Mouse (Mus musculus): ENCODE data around the gene AC109138.7.

Gene AC109138.7

DNA sequence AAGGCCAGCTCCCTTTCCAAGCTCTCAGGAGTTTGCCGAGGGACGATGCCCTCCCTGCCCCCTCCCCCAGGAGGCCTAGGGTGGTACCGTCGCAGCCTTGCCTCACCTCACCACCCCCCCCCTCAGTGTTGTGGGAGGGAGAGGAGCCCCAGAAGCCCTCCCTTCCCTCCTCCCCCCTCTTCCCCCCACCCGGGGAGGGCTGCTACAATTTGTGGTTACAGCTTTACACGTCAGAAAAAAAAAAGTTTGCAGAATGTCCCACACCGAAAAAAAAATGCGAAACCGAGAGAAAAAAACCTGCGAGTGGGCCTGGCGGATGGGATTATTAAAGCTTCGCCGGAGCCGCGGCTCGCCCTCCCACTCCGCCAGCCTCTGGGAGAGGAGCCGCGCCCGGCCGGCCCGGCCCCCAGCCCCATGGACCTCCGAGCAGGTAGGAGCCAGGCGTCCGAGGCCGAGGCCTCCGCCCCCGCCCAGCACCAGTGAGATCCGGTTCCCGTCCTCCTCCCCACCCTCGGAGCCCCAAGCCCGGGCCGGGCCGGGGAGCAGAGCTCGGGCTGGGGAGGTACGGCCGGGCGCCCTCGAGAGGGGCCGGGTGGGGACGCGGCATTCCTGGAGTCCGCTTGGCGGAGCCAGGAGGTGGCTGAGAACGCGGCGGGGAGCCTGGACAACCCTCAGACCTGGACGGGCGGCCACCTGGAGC is at the start of gene AC109138.7, which contains the start of gene Clcf1:
AC109138.7 (plus strand) TSS at position 287 of the 700 bp plus-strand sequence.
Clcf1 (plus strand) TSS at position 168 of the 700 bp plus-strand sequence.
- no peak for DNase-seq (ENCODE audit: low spot score in 2 of 2)

DNA sequence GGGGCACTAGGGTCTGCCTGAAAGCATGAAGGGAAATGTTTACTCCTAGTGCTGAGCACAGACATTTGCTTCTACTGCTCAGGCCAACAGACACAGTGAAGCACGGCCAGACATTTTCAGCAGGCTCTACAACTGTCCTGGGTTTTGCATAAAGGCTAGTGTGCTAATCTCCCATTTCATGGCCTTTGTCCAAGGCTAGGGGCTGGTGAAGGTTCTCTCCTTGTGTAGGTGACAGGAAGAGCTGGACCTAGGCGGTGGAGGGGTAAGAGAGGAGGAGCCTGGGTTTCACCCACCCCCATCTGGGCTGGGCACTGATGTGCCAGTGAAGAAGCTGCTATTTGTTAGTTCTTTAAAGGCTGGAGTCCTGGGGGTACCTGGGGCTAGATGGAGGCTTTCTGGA is 49.4 kb upstream of the AC109138.7 start:
- no peak for DNase-seq (ENCODE audit: low spot score in 2 of 2)

DNA sequence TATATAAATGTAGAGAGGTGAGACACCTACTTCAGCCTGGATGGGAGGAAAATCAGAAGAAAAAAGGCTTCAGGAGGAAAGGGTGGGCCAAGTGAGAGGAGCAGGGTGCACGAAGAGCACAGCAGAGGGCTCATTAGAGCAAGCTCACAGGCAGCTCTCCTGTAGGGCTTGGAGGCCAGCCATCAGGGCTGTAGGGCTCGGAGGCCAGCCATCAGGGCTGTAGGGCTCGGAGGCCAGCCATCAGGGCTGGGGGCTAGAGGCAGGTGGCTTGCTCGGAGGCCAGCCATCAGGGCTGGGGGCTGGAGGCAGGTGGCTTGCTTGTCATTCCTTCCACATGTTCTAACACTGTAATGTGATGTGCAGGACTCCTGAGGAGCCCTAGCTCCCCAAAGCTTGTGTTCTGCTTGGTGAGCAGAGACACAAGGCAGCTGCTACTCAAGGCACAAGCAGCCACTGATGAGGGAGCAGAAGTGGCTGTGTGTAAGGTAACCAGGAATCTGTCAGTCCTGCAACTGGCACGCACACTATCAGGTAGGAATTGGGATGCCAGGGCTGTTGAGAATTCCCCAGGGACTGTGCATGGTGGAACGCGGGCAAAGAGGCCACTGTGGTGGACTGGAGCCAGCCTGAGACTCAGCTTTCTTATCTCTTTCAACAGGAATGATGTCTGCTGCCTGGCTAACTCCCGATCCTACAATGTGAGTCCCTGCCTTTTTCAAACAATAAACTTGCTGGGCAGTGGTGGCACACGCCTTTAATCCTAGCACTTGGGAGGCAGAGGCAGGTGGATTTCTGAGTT is 47.3 kb upstream of the AC109138.7 start:
- DNase-seq (ENCODE audit: low spot score in 2 of 2) = no peak

DNA sequence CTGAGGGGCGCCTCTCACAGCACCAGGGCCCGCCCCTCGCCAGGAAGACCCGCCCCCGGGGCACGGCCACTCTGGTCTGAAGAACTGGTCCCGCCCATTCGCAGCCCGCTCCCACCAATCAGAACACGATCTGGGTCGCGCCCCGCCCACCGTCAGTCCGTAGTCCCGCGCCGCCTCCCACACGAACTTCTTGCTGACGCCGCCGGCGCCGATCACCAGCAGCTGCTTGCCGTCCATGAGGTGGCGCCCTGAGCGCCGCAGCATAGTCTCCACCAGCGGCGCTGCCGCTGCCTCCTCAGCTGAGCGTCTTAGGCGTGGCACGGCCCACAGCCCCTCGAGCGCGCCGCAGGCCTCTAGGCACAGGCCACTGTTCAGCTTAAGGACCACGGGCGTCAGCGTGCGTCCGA is 44.8 kb upstream of the AC109138.7 start:
- DNase-seq (ENCODE audit: low spot score in 2 of 2) = peak; percentile 99 to 100

DNA sequence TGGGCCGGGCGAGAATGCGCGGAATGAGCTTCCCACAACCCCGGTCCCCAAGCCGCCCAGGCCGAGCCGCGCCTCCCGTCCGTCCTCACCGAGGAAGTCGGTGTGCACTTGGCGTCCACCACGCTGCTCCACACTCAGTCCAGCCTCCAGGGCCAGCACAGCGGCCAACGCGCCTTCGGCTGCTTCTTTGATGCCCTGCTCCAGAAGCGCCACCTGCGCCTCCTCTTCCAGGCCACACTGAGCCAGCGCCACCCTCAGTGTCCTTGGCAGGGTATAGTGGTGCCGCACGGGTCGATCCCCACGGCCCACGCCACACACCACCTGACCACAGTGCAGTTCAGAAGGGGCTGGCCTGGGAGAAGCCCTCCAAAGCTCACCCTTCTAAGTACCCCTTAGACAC is 44.3 kb upstream of the AC109138.7 start:
- no peak for DNase-seq (ENCODE audit: low spot score in 2 of 2)

DNA sequence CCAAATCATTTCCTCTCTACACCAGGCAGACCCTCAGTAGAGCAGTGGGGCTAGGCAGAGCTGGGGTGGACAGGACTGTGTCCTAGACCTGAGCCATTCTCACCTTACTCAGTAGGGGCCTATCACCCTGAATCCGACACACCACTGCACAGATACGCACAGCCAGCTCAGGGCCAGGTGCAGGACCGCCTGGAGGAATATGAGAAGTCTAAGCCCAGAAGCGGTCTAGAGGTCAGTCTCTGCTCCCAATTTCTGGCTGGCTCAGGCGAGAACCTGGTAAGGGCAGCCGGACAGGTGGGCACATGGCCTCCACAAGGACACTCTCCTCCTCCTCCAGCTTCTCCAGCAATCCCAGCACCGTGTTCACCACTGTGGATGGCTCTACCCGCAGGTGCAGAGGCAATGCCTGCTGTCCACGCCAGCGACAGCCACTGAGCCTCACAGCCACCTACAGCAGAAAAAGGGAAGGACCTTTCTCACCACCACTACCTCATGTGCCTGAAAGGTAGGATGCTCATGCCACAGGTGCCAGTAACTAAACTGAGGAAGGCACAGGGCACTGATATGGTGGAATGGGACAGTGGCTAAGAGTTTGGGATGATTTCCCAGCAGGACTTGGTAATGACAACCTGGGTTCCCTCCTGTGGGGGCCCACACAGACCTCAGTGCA is 43.3 kb upstream of the AC109138.7 start:
- no peak for DNase-seq (ENCODE audit: low spot score in 2 of 2)

DNA sequence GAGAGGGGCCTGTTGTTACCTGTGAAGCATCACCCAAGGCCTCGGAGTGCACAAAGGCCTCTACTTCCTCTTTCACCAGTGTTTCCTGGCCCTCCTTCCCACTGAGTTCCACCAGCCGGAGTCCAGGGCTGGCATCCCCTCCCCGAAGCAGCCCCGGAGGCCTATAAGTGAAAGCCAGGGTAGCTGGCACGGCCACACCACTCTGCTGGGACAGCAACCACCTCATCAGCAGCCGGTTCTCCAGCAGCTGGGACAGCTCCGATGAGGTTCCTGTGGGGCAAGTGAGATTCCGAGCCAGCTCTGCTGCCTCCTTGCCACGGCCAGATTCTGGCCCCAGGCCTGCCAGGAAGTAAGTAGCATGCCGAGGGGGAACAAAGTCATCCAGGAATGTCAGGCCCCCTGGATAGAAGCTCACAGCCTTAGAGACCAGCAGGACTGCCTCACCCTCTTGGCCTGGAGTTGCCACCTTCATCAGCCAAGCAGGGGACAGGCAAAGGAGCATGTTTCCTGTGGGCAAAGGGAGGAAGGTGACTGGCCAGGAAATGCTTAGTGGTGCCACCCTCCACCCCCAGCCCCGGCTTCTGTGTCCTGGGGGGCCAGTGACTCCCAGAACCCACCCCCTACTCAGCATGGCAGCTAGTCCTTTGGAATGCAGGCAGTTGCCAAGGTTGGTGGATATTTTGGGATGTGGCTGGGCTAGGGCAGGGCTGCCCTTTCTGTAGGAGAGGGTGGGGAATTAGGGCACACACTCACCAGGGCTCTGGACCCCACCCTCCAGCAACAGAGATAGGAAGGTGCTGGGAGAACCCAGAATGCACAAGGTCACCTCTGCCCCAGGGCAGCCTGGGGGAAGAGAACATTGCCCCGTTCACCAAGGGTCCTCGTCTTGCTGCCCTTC is 42.5 kb upstream of the AC109138.7 start:
- DNase-seq (ENCODE audit: low spot score in 2 of 2) = no peak

DNA sequence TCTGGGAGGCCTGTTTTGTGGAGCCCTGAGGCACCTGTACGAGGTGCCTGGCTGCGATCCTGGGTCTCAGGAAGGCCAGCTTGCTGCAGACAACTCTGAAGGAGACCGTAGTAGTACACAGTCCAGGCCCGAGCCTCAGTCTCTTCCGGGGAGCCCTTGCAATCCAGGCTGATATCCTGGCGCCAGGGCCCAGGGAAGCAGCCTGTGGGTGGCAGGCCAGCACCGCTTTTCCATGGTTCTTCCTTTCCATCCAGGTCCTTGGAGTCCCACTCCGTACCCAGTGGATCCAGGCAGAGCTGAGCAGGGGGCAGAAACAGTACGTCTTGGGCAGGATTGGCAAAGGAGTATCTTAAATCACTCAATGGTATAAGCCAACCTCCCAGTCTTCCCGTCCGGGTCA is 41.2 kb upstream of the AC109138.7 start:
- no peak for DNase-seq (ENCODE audit: low spot score in 2 of 2)

DNA sequence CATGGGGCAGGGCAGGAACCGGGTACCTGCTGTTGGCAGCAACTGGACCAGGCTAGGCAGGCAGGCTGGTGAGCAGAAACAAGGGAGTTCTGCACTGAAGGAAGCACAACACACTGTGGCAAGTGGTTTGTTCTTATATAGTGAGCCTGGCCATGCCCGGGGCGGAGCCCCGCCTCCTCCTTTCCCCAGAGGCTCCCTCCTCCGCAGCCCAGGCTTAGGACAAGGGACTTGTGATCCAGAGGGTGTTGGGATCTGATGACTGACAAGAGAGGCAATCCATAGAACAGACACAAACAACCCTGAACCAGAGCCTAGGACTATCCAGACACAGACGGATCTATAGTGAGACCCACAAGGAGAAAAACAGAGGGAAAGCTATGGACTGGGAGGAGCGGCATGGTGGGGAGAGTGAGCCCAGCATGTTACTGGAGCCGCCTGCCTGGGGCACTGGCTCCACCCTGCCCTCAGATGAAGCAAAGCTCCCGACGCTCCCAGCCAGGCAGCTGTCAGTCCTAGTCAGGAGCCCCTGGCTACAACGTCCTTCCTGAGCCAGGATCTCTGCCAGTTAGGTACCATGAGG is 38.7 kb upstream of the AC109138.7 start, which contains the start of gene Carns1:
Carns1 (minus strand) TSS at position 112 of the 580 bp plus-strand sequence.
- no peak for DNase-seq (ENCODE audit: low spot score in 2 of 2)

DNA sequence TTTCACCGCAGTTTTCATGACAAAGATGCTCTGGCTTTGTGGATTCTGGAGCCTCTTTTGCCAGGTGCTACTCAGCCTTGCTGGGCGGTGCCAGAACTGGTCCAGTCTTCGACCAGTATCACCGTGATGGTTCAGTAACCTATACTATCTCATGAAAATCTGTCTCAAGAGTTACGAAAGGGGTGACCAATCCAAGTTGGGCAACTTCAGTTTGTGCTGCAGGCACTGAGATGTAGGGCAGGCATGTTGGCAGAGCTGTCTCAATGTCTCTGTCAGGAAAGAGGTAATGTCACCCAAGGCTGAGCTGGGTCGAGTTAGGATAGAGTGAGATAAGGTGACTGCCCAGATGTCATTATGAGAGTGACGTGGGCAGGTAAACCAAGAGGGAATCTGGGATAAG is 33.7 kb upstream of the AC109138.7 start:
- DNase-seq (ENCODE audit: low spot score in 2 of 2) = no peak

DNA sequence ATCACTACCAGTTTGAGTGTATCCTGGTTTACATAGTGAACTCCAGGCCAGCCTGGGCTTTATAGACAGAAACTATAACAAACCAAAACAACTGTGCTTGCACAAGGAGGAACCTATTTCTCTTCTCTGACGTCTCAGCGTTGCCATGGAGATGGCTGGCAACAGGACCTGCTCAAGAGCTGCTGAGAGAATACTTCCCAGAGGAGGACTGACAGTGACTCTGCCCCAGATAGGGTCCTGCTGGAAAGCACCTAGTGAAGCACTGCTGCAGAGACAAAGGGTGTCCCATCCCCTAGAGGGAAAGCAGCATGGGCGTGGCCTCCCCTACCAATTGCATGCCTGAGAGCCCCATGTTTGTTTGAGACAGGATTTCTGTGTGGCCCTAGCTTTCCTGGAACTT is 32.3 kb upstream of the AC109138.7 start:
- DNase-seq (ENCODE audit: low spot score in 2 of 2) = peak; percentile 62 to 64

DNA sequence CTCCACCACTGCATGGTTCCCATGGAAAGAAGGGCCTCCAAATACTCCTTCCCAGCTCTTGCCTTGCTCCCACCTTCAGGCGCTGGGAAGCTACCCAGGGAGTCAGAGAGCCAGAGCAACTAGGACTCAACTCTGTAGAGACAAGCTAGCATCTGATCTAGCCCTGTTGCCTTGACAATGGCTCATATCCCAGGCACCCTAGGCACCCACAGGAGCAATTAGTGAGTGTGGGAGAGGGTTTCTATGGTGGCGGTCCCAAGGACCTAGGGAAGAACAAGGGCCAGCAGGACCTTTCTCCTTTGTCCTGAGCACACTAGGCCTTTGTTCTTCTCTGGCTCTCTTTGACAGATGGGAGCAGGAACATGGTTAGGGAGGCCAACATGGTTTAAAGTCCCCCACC is 30.5 kb upstream of the AC109138.7 start:
- no peak for DNase-seq (ENCODE audit: low spot score in 2 of 2)

DNA sequence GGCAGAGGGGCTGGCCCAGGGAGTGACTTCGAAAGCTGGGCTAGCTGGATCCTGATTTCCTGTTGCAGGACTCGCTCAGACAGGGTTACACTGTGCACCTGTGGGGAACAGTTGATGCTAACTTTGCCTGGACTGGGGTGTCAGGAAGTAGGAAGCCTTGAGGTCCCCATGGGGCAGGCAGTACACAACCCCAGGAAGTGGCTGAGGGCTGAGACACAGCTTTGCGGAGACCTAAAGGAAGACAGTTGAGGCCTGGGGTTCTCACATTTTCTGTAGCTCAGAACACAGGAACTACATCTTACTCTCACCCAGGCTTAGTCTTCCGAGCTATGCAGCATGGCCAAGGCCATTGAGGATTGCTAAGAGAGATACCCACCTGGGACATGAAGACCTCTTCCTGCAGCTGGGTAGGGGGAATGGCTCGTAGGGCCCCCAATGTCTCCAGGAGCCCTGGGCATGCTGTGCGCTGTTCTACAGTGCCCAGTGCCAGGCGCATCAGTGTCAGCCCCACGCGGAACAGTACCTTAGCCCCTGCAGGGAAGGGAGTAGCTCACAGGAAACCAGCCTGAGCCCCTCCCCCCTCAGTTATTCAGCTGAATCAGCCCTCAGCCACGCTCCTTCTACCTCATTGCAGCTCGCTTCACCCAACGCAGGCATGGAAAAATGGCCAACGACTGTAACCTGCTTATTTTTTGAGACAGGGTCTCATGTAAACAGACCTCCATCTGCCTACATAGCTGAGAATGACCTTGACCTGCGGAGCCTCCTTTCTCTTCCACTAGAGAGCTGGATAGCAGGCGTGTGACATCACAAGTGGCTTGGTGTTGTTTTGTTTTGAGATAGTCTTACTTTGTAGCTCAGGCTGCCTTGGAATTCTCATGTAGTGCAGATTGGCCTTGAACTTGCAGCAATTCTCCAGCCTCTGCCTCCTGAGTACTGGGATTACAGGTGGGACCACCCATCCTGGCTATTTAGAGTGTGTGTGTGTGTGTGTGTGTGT is 28.9 kb upstream of the AC109138.7 start:
- DNase-seq (ENCODE audit: low spot score in 2 of 2) = no peak

DNA sequence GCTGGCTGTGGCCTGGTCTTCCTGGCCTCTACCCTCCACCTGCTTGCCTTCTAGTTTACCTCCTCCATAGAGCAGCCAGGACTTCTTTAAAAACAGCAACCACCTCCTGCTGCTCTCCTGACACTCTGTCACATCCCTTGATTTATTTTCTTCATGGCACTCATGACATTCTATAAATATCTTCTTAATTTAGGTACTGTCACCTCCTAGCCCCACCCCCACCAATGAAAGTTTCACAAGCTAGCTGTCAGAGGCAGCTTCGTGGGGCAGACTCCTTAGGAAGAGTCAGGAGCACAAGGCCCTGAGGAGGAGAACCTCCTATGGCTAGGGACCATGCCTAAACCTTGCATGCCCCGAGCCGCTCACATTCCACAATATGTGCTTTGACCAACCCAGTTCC is 26.9 kb upstream of the AC109138.7 start:
- no peak for DNase-seq (ENCODE audit: low spot score in 2 of 2)

DNA sequence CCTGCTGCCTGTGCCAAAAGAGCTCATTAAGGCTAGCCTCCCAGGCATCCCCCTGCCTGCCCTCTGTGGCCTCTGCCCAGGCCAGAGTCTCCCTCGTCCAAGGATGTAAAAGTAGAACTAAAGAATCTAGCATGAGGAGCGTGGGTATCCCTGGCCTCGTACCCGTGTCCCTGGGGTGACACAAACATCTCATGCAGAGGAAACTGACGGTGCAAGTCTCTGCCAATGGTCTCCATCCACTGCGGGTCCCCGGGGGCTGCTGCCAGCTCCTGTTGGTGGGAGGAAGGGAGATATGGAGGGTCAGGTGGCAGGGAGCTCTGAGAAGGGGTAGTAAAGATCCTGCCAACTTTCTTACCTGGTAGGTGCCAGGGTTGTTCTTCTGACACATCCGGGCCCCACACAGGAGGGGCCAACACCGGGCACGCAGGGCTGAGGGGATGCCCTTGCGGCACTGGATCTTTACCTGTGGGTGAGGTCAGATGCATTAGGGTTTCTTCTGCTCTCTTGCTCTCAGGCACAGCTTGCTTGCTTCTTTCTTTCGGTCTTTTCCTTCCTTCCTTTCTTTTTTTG is 25.0 kb upstream of the AC109138.7 start:
- no peak for DNase-seq (ENCODE audit: low spot score in 2 of 2)

DNA sequence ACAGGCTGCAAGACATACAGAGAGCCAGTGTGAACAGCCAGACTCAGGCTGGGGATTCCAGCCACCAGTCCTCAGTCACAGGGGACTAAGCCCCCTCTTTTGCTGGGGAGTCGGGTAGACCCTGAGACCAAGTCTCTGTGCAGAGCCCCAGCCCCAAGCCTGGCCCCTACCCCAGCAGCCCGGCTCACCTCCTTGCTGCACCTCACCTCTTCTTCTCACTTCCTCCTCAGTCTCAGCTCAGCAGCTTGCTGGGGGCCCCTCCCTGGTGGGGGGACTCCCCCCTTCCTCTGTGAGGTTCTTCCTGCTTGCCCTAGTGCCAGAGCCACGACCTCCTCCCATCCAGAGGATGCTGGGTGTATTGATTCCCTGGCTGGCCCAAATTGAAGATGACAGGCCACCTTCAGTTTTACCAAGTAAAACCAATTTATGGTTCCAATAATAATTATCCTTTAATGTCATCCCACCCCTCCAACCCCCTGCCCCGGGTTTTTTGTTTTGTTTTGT is 23.3 kb upstream of the AC109138.7 start, which contains the start of gene Tbc1d10c:
Tbc1d10c (minus strand) TSS at position 454 of the 504 bp plus-strand sequence.
- DNase-seq (ENCODE audit: low spot score in 2 of 2) = no peak

DNA sequence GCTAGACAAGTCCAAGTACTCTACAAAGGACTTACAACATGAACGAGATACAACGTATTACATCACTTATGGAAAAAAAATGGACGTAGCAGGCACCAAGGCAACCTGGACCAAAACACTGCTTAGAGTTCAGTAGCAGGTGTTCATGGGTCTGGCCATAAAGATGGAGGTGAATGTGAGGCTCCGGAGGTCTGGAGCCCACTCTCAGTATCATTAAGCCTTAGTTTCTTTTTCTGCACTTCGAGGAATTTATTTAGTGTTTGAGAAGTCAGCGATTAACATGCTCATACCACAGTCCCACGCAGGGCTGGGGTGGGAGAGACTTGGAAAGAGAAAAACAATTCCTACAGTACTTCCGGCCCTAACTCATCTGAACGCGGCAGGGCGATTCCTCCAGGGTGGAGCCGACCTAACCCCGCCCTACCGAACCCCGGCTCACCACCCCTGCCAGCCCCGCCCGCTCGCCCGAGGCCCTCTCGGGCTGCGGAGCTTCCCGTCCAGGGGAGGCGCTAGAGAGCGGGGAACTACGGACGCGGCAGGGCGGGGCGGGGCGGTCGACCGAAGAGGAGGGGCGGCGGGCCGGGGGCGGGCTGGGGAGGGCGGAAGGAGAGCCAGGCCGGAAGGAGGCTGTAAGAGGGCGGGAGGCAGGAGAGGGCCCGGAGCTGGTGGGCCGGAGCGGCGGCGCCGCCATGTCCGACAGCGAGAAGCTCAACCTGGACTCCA is 22.5 kb upstream of the AC109138.7 start, which contains the start of gene Ppp1ca:
Ppp1ca (plus strand) TSS at position 538 of the 723 bp plus-strand sequence.
- peak; percentile 75 to 85 for DNase-seq (ENCODE audit: low spot score in 2 of 2)

DNA sequence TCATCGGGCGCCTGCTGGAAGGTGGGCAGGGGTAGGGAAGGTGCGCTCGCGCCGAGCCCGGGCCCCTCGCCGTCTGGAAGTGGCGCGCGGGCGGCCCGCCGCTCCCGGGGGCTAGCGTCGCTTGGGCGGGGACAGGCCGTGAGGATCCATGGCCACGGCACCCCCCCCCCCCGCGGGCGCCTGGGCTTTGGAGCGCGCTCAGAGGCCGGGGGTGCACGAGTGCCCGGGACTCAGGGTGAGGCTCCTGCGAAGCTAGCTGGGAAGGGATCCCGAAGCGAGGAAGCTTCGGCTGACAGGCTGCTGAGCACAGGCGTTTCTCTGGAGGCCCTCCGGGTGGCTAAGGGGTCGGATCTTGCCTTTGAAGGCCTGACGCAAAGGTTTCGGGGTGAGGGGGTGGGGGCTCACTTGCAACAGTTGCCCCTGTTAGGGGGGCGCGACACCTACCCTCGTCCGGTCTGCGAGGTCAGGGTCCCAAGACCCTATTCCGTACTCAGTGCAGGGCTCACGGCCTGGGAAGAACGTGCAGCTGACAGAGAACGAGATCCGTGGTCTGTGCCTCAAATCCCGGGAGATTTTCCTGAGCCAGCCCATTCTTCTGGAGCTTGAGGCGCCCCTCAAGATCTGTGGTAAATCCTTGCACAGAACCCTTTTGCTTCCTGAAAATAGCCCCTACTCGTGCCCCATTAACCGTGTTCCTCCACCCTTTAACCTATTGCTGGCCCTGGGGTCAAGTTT is 21.7 kb upstream of the AC109138.7 start:
- no peak for DNase-seq (ENCODE audit: low spot score in 2 of 2)

All from frontal cortex, postnatal 14 days (tissue).